Comparison of ENCODE assay signal across 10 mouse cellular contexts in genomic region chr3:88593893-88594580, GRCm38 (mm10). TPM values are rescaled to one million over a fixed set of nuclear protein-coding genes. Genes with fewer than 3 reads are reported as not detected.
DNase-seq lines count a peak whose midpoint lies in the region; ATAC-seq and TF ChIP-seq lines count a peak whose summit lies in the region.
"Had no signal": no experiment of that assay in that cellular context is flagged by ENCODE, and none has a peak within 500 bp of the region (broad histone marks: within the 10 kb centered on the region; RNA-seq: fewer than 3 reads in every experiment).

No protein-coding gene starts in this region.

- H3K4me2 ChIP-seq in embryonic facial prominence, embryonic 13.5 days: no peak overlapping the region

- H3K9me3 ChIP-seq in MEL (replicated peaks; ENCODE audit: insufficient read depth, low read length): no peaks in the 10 kb centered on the region
- no peaks in the 10 kb centered on the region for H3K9me3 ChIP-seq in embryonic facial prominence, embryonic 13.5 days
- H3K9me3 ChIP-seq: heart, embryonic 15.5 days had no signal

- no peak for TF ChIP-seq CTCF in MEL (IDR thresholded peaks at IDR 0.05 in 2 of 3, conservative IDR thresholded peaks at IDR 0.05 in 1 of 3; ENCODE audit: control insufficient read depth in 1 of 3, insufficient read depth in 1 of 3, low read depth in 2 of 3, low read length in 3 of 3, poor library complexity in 1 of 3, severe bottlenecking in 1 of 3)

- WGBS in embryonic facial prominence, embryonic 13.5 days: 47% methylated on average over 10 of the region's 10 CpGs

- no peaks in the 10 kb centered on the region; the same call in 1 of the 2 replicates for H3K79me2 ChIP-seq in MEL (ENCODE audit: control insufficient read depth, insufficient read depth, low read length, poor library complexity)

- no peak overlapping the region for H3K9ac ChIP-seq in MEL (ENCODE audit: control insufficient read depth, low read depth, low read length, poor library complexity, severe bottlenecking)
- no peak overlapping the region for H3K9ac ChIP-seq in embryonic facial prominence, embryonic 13.5 days
- H3K9ac ChIP-seq: heart, embryonic 15.5 days had no signal

- peaks cover 0 to 20% of the 10 kb centered on the region in 2 experiments; a peak in 2 of 4 replicates for H3K4me1 ChIP-seq in MEL (ENCODE audit: control insufficient read depth in 1 of 2, insufficient read depth in 2 of 2, low read length in 2 of 2)
- peaks cover 35% of the 10 kb centered on the region for H3K4me1 ChIP-seq in embryonic facial prominence, embryonic 13.5 days

- H3K27me3 ChIP-seq in MEL (ENCODE audit: control insufficient read depth in 1 of 2, insufficient read depth in 2 of 2, low read length in 2 of 2): no peaks in the 10 kb centered on the region
- no peaks in the 10 kb centered on the region for H3K27me3 ChIP-seq in embryonic facial prominence, embryonic 13.5 days
- H3K27me3 ChIP-seq: heart, embryonic 15.5 days had no signal

- TF ChIP-seq EP300 in MEL (IDR thresholded peaks at IDR 0.05; ENCODE audit: low read depth in 1 of 2, low read length in 2 of 2): no peak

- 0 out of 2 replicates have a peak, but pooled peaks have one; percentile 11 for ATAC-seq in embryonic facial prominence, embryonic 13.5 days (ENCODE audit: insufficient number of reproducible peaks, insufficient read depth, low FRiP score, low TSS enrichment, low read depth)
- ATAC-seq: forebrain, embryonic 14.5 days had no signal

- DNase-seq in MEL (ENCODE audit: low read depth, low spot score): no peak
- peak; percentile 45 to 71 for DNase-seq in kidney, postnatal 25 days
- DNase-seq in lung, postnatal 36 days: peak; percentile 82
- no peak for DNase-seq in right cerebral cortex, postnatal 14 days
- no peak for DNase-seq in thymus, postnatal 36 days
- no peak for DNase-seq in urinary bladder, postnatal 10 days (ENCODE audit: low spot score)
- DNase-seq: cerebellum, postnatal 14 days had no signal

- H3K36me3 ChIP-seq in MEL (ENCODE audit: control insufficient read depth in 1 of 2, insufficient read depth in 2 of 2, low read length in 2 of 2): peaks cover 0 to 4% of the 10 kb centered on the region in 2 experiments; a peak in 2 of 4 replicates
- H3K36me3 ChIP-seq in embryonic facial prominence, embryonic 13.5 days: no peaks in the 10 kb centered on the region
- H3K36me3 ChIP-seq: heart, embryonic 15.5 days had no signal

- TF ChIP-seq RAD21 in MEL (IDR thresholded peaks at IDR 0.05; ENCODE audit: low read depth, low read length): no peak

- TF ChIP-seq POLR2A in MEL (IDR thresholded peaks at IDR 0.05; ENCODE audit: control insufficient read depth in 1 of 2, insufficient read depth in 1 of 2, low read depth in 1 of 2, low read length in 2 of 2, poor library complexity in 1 of 2): no peak

- no peak overlapping the region for H3K27ac ChIP-seq in MEL (ENCODE audit: control insufficient read depth, low read depth, low read length)
- H3K27ac ChIP-seq in embryonic facial prominence, embryonic 13.5 days: peak overlapping the region; percentile 39; the same call in 1 of the 2 replicates

- peak overlapping the region in 1 of 2 experiments; percentile 86; a peak in 1 of 4 replicates for H3K4me3 ChIP-seq in MEL (ENCODE audit: control insufficient read depth in 1 of 2, insufficient read depth in 1 of 2, low read depth in 2 of 2, low read length in 2 of 2)
- no peak overlapping the region for H3K4me3 ChIP-seq in embryonic facial prominence, embryonic 13.5 days

TF ChIP-seq in MEL, 35 proteins besides CTCF, POLR2A, EP300 and RAD21:
- no peak for TF ChIP-seq TCF12 (IDR thresholded peaks at IDR 0.05; ENCODE audit: low read depth, low read length)
- no peak for TF ChIP-seq ZKSCAN1 (IDR thresholded peaks at IDR 0.05; ENCODE audit: low read depth, low read length)
- TF ChIP-seq MAFK (IDR thresholded peaks at IDR 0.05; ENCODE audit: borderline replicate concordance, low read depth, low read length): no peak
- no peak for TF ChIP-seq NELFE (IDR thresholded peaks at IDR 0.05; ENCODE audit: low read depth, low read length)
- no peak for TF ChIP-seq GATA1 (IDR thresholded peaks at IDR 0.05; ENCODE audit: low read depth, low read length)
- TF ChIP-seq ELF1 (IDR thresholded peaks at IDR 0.05; ENCODE audit: low read depth, low read length): no peak
- 0 out of 2 replicates have a peak, but pooled peaks have one; percentile 3 for TF ChIP-seq ETS1 (IDR thresholded peaks at IDR 0.05; ENCODE audit: low read depth, low read length)
TF ChIP-seq in MEL: peak in this region for 1.

RNA-seq across cellular contexts. Expression of gene Arhgef2, which starts 11.7 kb away (rescaled TPM):
- 113 and 131 TPM in 2 replicates for total RNA-seq in MEL (2012; rRNA removed)
- polyA plus RNA-seq in MEL (2012; ENCODE audit: insufficient read depth in 1 of 2, insufficient read length in 2 of 2, low read depth in 1 of 2, low replicate concordance in 2 of 2, missing spikeins in 1 of 2): 100 to 1,000 TPM in 1 of 2 experiments, not detected in 1; 183 TPM
- polyA plus RNA-seq in embryonic facial prominence, embryonic 13.5 days (2015; fragmentation: Nextera tagmentation; extraction: Ambion mirVana): 91.6 and 99.4 TPM in 2 replicates

RNA-seq across cellular contexts. Expression of gene Ssr2, which starts 18.4 kb away (rescaled TPM):
- total RNA-seq in MEL (2012; rRNA removed): 500 and 594 TPM in 2 replicates
- polyA plus RNA-seq in MEL (2012; ENCODE audit: insufficient read depth in 1 of 2, insufficient read length in 2 of 2, low read depth in 1 of 2, low replicate concordance in 2 of 2, missing spikeins in 1 of 2): 100 to 1,000 TPM; 176 to 706 TPM
- 259 and 274 TPM in 2 replicates for polyA plus RNA-seq in embryonic facial prominence, embryonic 13.5 days (2015; fragmentation: Nextera tagmentation; extraction: Ambion mirVana)

RNA-seq across cellular contexts. Expression of gene Ubqln4, which starts 40.5 kb away (rescaled TPM):
- total RNA-seq in MEL (2012; rRNA removed): 73.0 and 83.0 TPM in 2 replicates
- polyA plus RNA-seq in MEL (2012; ENCODE audit: insufficient read depth in 1 of 2, insufficient read length in 2 of 2, low read depth in 1 of 2, low replicate concordance in 2 of 2, missing spikeins in 1 of 2): 100 to 1,000 TPM in 1 of 2 experiments, 10 to 100 TPM in 1; 43.6 to 171 TPM
- polyA plus RNA-seq in embryonic facial prominence, embryonic 13.5 days (2015; fragmentation: Nextera tagmentation; extraction: Ambion mirVana): 43.0 and 44.6 TPM in 2 replicates

RNA-seq across cellular contexts. Expression of gene Lamtor2, which starts 41.2 kb away (rescaled TPM):
- total RNA-seq in MEL (2012; rRNA removed): 125 and 127 TPM in 2 replicates
- polyA plus RNA-seq in MEL (2012; ENCODE audit: insufficient read depth in 1 of 2, insufficient read length in 2 of 2, low read depth in 1 of 2, low replicate concordance in 2 of 2, missing spikeins in 1 of 2): 100 to 1,000 TPM in 1 of 2 experiments, not detected in 1; 188 TPM
- polyA plus RNA-seq in embryonic facial prominence, embryonic 13.5 days (2015; fragmentation: Nextera tagmentation; extraction: Ambion mirVana): 164 and 169 TPM in 2 replicates

RNA-seq across cellular contexts. Expression of gene Rab25, which starts 45.9 kb away (rescaled TPM):
- 0.75 and 0.96 TPM in 2 replicates for total RNA-seq in MEL (2012; rRNA removed)
- polyA plus RNA-seq in MEL (2012; ENCODE audit: insufficient read depth in 1 of 2, insufficient read length in 2 of 2, low read depth in 1 of 2, low replicate concordance in 2 of 2, missing spikeins in 1 of 2): 1 to 10 TPM in 1 of 2 experiments, not detected in 1; 1.9 TPM
- 18.6 and 19.5 TPM in 2 replicates for polyA plus RNA-seq in embryonic facial prominence, embryonic 13.5 days (2015; fragmentation: Nextera tagmentation; extraction: Ambion mirVana)
- polyA plus RNA-seq: forebrain, embryonic 14.5 days had no signal

Comparison
In these comparisons a context has a peak if more than half of its experiments do, and no peak if none do; other contexts are left out.
1. DNase-seq: peak in kidney, postnatal 25 days (2 of 2) and lung, postnatal 36 days (single experiment); none in MEL (single experiment), right cerebral cortex, postnatal 14 days (single experiment), thymus, postnatal 36 days (0 of 2) and urinary bladder, postnatal 10 days (single experiment).